Mouse (Mus musculus) hindbrain, embryonic 11.5 days (tissue): ENCODE measurements at regions not wholly inside any gene's neighbourhood (a gene's known extent, or its start where the extent isn't known, plus 50 kb on each side); places are given as distances from the start of the nearest gene placed in this dataset.

Source experiments
- ATAC-seq: fragments of 200-750 bp; cut with Nextera tagmentation; 2 replicates; pipeline ENCODE4 v1.8.0; 2017; ENCODE audit warnings: mild to moderate bottlenecking, moderate TSS enrichment, moderate library complexity; ENCODE audit not compliant: low FRiP score
- DNase-seq: peaks from one replicate; pipeline ENCODE4 v3.0.0-alpha.2; 2015; ENCODE audit warnings: low spot score
- H3K27ac ChIP-seq: fragments of 300-500 bp; sonication (generic); 2 replicates; pipeline ENCODE4 v1.5.1; 2014; ENCODE audit warnings: mild to moderate bottlenecking, low read depth, low read length
- H3K27me3 ChIP-seq: fragments of 300-500 bp; sonication (generic); 2 replicates; pipeline ENCODE4 v1.6.1; 2014; ENCODE audit warnings: mild to moderate bottlenecking, low read length, moderate library complexity, mixed read lengths; ENCODE audit not compliant: control insufficient read depth, insufficient read depth
- H3K36me3 ChIP-seq: fragments of 300-500 bp; sonication (generic); 2 replicates; pipeline ENCODE4 v1.6.1; 2014; ENCODE audit warnings: mild to moderate bottlenecking, low read length, moderate library complexity, mixed read lengths; ENCODE audit not compliant: control insufficient read depth, insufficient read depth
- H3K4me1 ChIP-seq: fragments of 300-500 bp; sonication (generic); replicated peaks from 2 replicates; pipeline ENCODE4 v1.6.1; 2014; ENCODE audit warnings: low read length, mixed read lengths; ENCODE audit not compliant: control insufficient read depth, insufficient read depth
- H3K4me2 ChIP-seq: fragments of 300-500 bp; sonication (generic); replicated peaks from 2 replicates; pipeline ENCODE4 v1.6.1; 2014; ENCODE audit warnings: mild to moderate bottlenecking, low read depth, low read length
- H3K4me3 ChIP-seq: fragments of 300-500 bp; sonication (generic); 2 replicates; pipeline ENCODE4 v1.5.1; 2014; ENCODE audit warnings: low read depth, low read length
- H3K9ac ChIP-seq: fragments of 300-500 bp; sonication (generic); 2 replicates; pipeline ENCODE4 v1.6.1; 2014; ENCODE audit warnings: low read depth, low read length
- H3K9me3 ChIP-seq: fragments of 300-500 bp; sonication (generic); 2 replicates; pipeline ENCODE4 v1.6.1; 2016; ENCODE audit warnings: low read length; ENCODE audit not compliant: control insufficient read depth
- WGBS: fragments of 180-500 bp; shearing (Covaris S2); extraction: QIAGEN DNeasy Blood & Tissue Kit; methylation state at CpG from one replicate; pipeline ENCODE4 v1.1.7; 2014; 5-methylcytosine and 5-hydroxymethylcytosine counted together

GRCm38 (mm10) chr16:95860111-95860510 is 130.6 kb downstream of the Psmg1 start:
- Histone ChIP-seq H3K4me2 (no peak overlapping the region), H3K4me1 (no peaks in the 10 kb centered on the region), H3K9ac (no peak overlapping the region), H3K4me3 (no peak overlapping the region), H3K27ac (no peak overlapping the region), H3K9me3 (no peaks in the 10 kb centered on the region), H3K27me3 (no peaks in the 10 kb centered on the region), H3K36me3 (no peaks in the 10 kb centered on the region)
- 84% methylated on average over 5 of the region's 5 CpGs for WGBS
- no peak for DNase-seq
- ATAC-seq, result no peak

GRCm38 (mm10) chr16:95857403-95857802 is 133.4 kb downstream of the Psmg1 start:
- Histone ChIP-seq H3K9me3 (no peaks in the 10 kb centered on the region), H3K27me3 (no peaks in the 10 kb centered on the region), H3K4me2 (no peak overlapping the region), H3K4me1 (no peaks in the 10 kb centered on the region), H3K4me3 (no peak overlapping the region), H3K36me3 (no peaks in the 10 kb centered on the region), H3K9ac (no peak overlapping the region), H3K27ac (no peak overlapping the region)
- no peak for ATAC-seq
- 91% methylated on average over 3 of the region's 3 CpGs for WGBS
- no peak for DNase-seq

- DNase-seq (no peak), ATAC-seq (no peak)
- H3K36me3 ChIP-seq, result no peaks in the 10 kb centered on the region
- no peak overlapping the region for H3K27ac ChIP-seq
- no peak overlapping the region for H3K4me2 ChIP-seq
- H3K9me3 ChIP-seq, result no peaks in the 10 kb centered on the region
- H3K9ac ChIP-seq, result no peak overlapping the region
- no peaks in the 10 kb centered on the region for H3K27me3 ChIP-seq
- no peak overlapping the region for H3K4me3 ChIP-seq
- 69% methylated on average over 2 of the region's 2 CpGs for WGBS
- no peaks in the 10 kb centered on the region for H3K4me1 ChIP-seq
Observed at GRCm38 (mm10) chr16:95855230-95855629, 135.5 kb downstream of the Psmg1 start.

- Histone ChIP-seq H3K27ac (no peak overlapping the region), H3K36me3 (no peaks in the 10 kb centered on the region), H3K9me3 (no peaks in the 10 kb centered on the region), H3K4me3 (no peak overlapping the region), H3K27me3 (no peaks in the 10 kb centered on the region), H3K4me2 (no peak overlapping the region), H3K9ac (no peak overlapping the region), H3K4me1 (no peaks in the 10 kb centered on the region)
- WGBS, result 81% methylated on average over 5 of the region's 5 CpGs
- DNase-seq, result no peak
- ATAC-seq, result no peak
Observed at GRCm38 (mm10) chr16:95851907-95852306, 138.9 kb downstream of the Psmg1 start.

- ATAC-seq (no peak), DNase-seq (no peak)
- H3K27ac ChIP-seq, result no peak overlapping the region
- H3K4me1 ChIP-seq, result no peaks in the 10 kb centered on the region
- H3K9ac ChIP-seq, result no peak overlapping the region
- H3K9me3 ChIP-seq, result no peaks in the 10 kb centered on the region
- H3K36me3 ChIP-seq, result no peaks in the 10 kb centered on the region
- H3K4me3 ChIP-seq, result no peak overlapping the region
- H3K4me2 ChIP-seq, result no peak overlapping the region
- H3K27me3 ChIP-seq, result no peaks in the 10 kb centered on the region
- WGBS, result 70% methylated on average over 6 of the region's 6 CpGs
Observed at GRCm38 (mm10) chr16:95848555-95849082, 142.1 kb downstream of the Psmg1 start.

- DNase-seq, result no peak
- no peak overlapping the region for H3K4me3 ChIP-seq
- no peak overlapping the region for H3K27ac ChIP-seq
- H3K27me3 ChIP-seq, result no peaks in the 10 kb centered on the region
- ATAC-seq, result no peak
- 74% methylated on average over 3 of the region's 3 CpGs for WGBS
- no peak overlapping the region for H3K9ac ChIP-seq
- H3K36me3 ChIP-seq, result no peaks in the 10 kb centered on the region
- no peak overlapping the region for H3K4me2 ChIP-seq
- no peaks in the 10 kb centered on the region for H3K9me3 ChIP-seq
- no peaks in the 10 kb centered on the region for H3K4me1 ChIP-seq
Observed at GRCm38 (mm10) chr16:95847765-95848483, 142.8 kb downstream of the Psmg1 start.

- no peak overlapping the region for H3K9ac ChIP-seq
- no peaks in the 10 kb centered on the region for H3K9me3 ChIP-seq
- H3K4me2 ChIP-seq, result no peak overlapping the region
- no peak overlapping the region for H3K27ac ChIP-seq
- WGBS, result 59% methylated on average over 10 of the region's 10 CpGs
- no peaks in the 10 kb centered on the region for H3K27me3 ChIP-seq
- ATAC-seq (no peak), DNase-seq (no peak)
- no peak overlapping the region for H3K4me3 ChIP-seq
- H3K4me1 ChIP-seq, result no peaks in the 10 kb centered on the region
- H3K36me3 ChIP-seq, result no peaks in the 10 kb centered on the region
Observed at GRCm38 (mm10) chr16:95845323-95845860, 143.5 kb downstream of the Ets2 start.

- Histone ChIP-seq H3K9me3 (no peaks in the 10 kb centered on the region), H3K9ac (no peak overlapping the region), H3K4me1 (no peaks in the 10 kb centered on the region), H3K27ac (no peak overlapping the region), H3K27me3 (no peaks in the 10 kb centered on the region), H3K4me2 (no peak overlapping the region), H3K36me3 (no peaks in the 10 kb centered on the region), H3K4me3 (no peak overlapping the region)
- no peak for ATAC-seq
- WGBS, result 62% methylated on average over 4 of the region's 4 CpGs
- no peak for DNase-seq
Observed at GRCm38 (mm10) chr16:95844691-95845090, 142.8 kb downstream of the Ets2 start.

DNA sequence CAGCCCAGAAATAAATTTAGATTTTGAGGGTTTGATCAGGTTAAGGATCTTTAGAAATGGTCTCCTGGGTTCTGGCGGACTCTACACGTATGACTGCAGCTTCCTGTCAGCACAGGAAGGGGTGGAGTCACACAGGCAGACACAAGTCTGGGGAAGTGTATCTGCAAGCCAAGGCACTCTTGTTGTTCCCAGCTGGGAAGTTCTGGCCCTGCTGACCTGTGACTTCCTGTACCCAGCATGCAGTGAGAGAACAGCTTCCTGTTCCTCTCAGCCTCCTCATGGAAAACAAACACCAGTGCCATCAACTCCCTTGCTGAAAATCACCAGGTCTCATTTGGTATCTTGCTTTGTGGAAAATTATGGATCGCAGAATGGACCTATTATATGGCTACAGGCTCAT is 140.9 kb downstream of the Ets2 start:
- Histone ChIP-seq H3K36me3 (no peaks in the 10 kb centered on the region), H3K27me3 (no peaks in the 10 kb centered on the region), H3K27ac (no peak overlapping the region), H3K4me3 (no peak overlapping the region), H3K9me3 (no peaks in the 10 kb centered on the region), H3K9ac (no peak overlapping the region), H3K4me2 (no peak overlapping the region), H3K4me1 (no peaks in the 10 kb centered on the region)
- DNase-seq (no peak), ATAC-seq (no peak)
- WGBS, result 97% methylated on average over 3 of the region's 3 CpGs
